Mouse (Mus musculus): ENCODE measurements around the gene Slc18a3.

GRCm38 (mm10) chr14:32464601-32465505, at the start of gene Slc18a3:
- TF ChIP-seq EP300 (IDR thresholded peaks at IDR 0.05; ENCODE audit: insufficient read depth, low read depth, low read length) (no peak), POLR2A (IDR thresholded peaks at IDR 0.05; ENCODE audit: insufficient read depth, low read depth, low read length) (no peak), CTCF (IDR thresholded peaks at IDR 0.05) (no peak)
